Mouse (Mus musculus): ENCODE measurements around the gene Coa7.

The Coa7 gene

DNA sequence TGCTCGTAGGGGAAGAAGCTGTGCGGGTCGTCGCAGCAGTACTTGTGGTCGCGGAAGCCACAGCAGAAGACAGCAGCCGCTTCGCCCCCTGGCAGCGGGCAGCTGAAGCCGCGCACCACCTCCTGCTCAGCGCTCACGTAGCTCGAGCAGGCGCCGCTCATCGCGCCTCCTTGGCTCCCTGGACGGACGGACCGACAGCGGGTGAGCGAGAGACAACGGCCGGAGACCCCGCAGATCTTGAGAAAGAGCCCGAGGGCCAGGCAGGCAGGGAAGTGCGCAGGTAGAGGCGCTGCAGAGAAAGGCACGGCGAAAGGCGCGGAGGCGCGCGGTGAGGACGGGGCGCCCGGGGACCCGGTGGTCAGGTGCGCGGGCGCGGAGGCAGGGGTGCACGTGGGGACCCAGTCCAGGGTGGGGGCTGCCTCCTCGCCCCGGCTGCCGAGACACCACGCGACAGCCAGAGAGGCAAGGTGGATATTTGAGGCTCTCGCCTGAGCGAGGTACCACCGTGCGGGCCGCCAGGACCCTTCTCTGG, 55.3 kb downstream of the Coa7 start, which contains the start of gene Shisal2a:
TSS of gene Shisal2a (minus strand) at position 167 of the 532 bp plus-strand sequence.
- no peak for DNase-seq (ENCODE audit: low read depth, low spot score)

DNA sequence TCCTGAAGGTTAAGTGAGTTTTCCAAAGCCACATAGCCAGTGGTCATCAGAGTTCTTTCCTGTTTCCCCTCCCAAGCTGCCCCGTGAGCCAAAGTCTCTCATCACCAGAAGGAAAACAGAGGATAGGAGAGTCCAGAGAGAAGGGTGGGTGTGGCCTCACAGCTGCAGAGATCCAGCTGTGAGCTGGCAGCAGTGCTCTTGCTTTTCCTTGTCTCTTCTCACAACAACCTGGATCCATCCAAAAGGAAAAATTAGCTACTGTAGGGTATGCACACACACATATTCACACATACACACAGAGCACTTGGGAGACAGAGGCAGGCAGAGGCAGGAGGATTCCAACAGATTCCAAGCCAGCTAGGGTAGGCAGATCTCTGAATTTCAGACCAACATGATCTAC, 58.1 kb downstream of the Coa7 start:
- DNase-seq (ENCODE audit: low read depth, low spot score), result no peak

DNA sequence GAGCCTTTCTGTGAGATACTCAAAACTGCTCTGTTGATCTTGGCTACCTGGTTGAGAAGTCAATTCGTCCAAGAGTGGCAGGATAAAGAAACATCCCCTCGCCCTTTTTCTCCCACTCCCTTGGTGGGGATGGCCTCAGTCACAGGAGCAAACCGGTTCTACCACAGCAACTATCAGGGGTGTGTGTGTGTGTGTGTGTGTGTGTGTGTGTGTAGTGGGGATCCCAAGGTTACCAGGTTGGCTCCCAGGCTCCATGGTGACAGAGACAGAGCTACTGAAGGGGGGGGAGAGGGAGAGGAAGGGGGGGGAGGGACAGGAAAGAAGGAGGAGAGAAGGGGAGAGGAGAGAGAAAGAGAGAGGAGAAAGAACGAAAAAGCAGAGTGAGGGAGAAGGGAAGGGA, 59.2 kb downstream of the Coa7 start:
- no peak for DNase-seq (ENCODE audit: low read depth, low spot score)

DNA sequence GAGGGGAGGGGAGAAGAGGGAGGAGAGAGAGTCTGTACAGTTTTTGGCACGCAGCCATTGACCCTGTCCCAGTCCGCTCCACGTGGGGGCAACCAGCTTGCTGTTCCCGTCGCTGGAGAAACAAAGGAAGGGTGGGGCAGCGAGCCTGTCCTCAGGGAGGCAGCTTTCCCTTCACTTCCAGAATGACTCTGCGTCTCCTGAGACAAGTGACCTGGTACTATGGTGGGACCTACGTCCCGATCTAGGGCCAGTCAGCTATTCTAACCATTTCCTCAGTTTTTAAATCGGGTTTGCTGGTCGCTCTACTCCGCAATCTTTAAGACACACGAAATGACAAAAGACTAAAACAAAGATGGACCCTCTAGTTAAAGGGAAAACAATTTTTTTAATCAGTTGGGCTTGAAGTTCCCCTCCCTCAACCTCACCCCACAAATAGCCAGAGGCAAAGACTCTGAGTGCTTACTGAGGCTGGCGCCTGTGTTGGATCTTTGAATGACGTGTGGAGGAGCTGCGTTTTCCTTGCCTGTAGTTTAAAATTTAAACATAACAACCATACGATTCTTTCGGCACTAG, 59.8 kb downstream of the Coa7 start:
- no peak for DNase-seq (ENCODE audit: low read depth, low spot score)

DNA sequence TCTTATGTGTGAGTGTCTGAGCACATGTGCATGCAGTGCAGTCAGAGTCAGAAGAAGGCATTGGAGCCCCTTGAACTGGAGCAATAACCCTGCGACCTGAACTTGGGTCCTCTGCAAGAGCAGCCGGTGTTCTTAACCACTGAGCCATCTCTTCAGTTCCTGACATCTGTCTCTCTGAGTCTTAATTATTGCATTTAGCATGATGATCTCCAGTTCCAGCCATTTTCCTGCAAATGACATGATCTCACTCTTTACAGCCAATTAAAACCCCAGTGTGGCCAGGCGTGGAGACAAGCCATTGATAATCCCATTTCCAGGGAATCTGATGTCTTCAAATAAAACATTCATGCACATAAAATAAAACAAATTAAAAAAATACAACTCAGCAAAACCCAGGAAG, 60.8 kb downstream of the Coa7 start:
- DNase-seq (ENCODE audit: low read depth, low spot score), result no peak

DNA sequence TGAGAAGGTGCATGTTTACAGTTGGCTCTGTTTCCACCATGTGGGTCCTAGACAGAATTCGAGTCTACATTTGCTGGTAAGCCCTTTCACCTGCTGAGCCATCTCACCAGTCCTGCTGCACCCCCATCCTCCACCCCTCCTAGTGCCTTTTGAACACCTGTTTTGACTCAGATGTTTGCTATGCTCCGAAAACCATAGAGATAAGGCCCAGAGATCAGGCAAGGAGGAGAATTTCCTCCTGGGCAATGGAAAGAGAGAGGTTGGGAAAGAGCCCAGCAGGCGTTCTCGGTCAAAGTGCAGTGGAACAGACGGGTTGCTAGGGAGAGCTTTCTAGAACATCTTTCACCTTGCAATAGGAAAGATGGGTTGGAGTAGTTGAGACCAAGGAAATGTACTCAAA, 63.2 kb downstream of the Coa7 start:
- no peak for DNase-seq (ENCODE audit: low read depth, low spot score)

All from A20 (cell line).